Mouse (Mus musculus): Measurements from ENCODE around the gene Ndc1. TPM values are rescaled to one million over a fixed set of nuclear protein-coding genes. Genes with fewer than 3 reads are reported as not detected.

Ndc1 gene
- polyA plus RNA-seq, 1 experiment from 2014 or later, result 20.0 TPM

DNA sequence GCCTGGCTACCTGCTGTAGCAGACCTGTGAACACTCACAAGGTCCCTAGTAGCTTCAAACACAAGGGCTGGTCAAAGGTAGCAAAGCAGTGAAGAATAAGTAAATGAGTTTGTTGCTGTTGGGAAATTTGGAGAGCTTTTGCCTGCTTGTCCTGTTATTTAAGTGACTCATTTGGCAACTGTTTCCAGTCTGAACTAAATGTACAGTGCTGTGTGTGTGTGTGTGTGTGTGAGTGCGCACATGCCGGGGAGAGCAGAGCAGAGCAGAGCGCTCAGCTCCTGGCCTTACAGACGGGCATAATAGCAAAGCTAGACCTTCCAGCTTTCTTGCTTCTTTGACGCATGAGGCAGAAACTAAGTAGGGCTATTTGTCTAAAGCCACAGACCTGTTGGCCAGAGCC is 65.1 kb downstream of the Ndc1 start:
- peaks cover 48% of the 10 kb centered on the region for H3K27me3 ChIP-seq (replicated peaks)
- H3K9ac ChIP-seq, result no peak overlapping the region
- no peaks in the 10 kb centered on the region for H3K9me3 ChIP-seq
- no peak overlapping the region for H3K4me3 ChIP-seq
- no peak for ATAC-seq (replicated peaks)
- peaks cover 23% of the 10 kb centered on the region for H3K4me1 ChIP-seq
- H3K27ac ChIP-seq, result no peak overlapping the region
- no peaks in the 10 kb centered on the region for H3K36me3 ChIP-seq (replicated peaks)
- 81% methylated on average over 5 of the region's 5 CpGs for WGBS
- no peak overlapping the region for H3K4me2 ChIP-seq

DNA sequence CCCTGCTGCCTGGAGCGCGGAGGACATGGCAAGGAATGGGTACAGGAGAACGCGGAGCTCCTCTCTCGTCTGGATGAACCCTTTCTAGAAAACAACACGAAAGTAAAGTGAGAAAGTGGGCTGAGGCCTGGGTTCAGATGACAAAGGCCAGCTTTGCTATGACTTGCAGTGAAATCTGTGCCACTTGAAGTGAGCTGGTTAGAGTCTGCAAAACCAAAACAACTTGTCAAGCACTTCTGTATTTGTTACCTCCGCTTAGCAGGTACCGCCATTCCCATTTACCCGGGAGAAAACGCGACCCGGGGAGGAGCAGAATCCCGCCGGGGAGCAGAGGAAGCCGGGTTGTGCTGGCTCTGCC is 66.4 kb downstream of the Ndc1 start:
- H3K4me3 ChIP-seq, result peak overlapping the region; percentile 73
- H3K4me2 ChIP-seq, result peak overlapping the region; percentile 98
- no peaks in the 10 kb centered on the region for H3K36me3 ChIP-seq (replicated peaks)
- WGBS, result 7% methylated on average over 15 of the region's 15 CpGs
- no peak overlapping the region for H3K27ac ChIP-seq
- peaks cover 23% of the 10 kb centered on the region for H3K4me1 ChIP-seq
- peak overlapping the region; percentile 56 for H3K9ac ChIP-seq
- no peak for ATAC-seq (replicated peaks)
- no peaks in the 10 kb centered on the region for H3K9me3 ChIP-seq
- peaks cover 57% of the 10 kb centered on the region for H3K27me3 ChIP-seq (replicated peaks)

DNA sequence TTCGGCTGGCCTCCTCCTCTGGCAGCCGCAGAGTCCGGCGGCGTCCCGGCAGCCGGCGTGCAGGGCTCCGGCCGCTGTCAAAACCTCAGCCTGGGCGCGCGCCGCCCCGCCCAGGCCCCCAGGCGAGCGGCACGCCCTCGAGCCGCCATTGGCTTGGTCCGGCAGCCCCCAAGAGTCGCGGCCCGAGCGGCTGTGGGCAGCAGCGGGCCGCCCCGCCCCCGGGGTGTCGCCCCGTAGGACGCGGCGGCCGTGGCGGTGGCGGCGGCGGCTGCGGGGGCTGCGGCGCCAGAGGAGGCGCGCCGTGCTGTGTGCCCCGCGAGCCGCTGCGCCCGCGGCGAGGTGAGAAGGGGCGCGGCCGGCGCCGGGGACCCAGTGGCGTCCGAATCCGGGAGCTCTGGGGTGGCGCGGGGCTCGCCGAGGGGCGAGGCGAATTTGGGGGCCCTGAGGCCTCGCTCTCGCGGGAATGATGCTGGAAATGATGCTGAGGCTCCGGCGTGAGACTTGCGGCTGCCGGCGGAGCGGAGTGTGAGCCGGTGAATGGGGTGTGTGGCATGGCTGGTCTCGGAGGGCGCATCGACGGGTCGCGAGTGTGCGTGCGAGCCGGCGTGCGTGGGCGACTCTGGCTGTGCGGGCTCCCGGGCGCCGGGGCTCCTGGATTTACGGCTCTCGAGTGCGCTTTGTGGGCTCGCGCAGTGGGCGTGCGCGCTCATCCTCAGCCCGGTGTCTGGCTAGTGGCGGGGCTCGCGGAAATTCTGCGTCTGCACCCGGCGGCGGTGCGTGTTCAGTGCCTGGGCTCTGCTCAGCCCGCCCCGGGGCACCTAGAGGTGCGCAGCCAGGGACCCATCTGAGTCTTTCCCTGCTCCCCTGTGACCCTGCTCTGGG is 67.0 kb downstream of the Ndc1 start, which contains the start of gene Glis1:
TSS of gene Glis1 (plus strand) at position 236 of the 882 bp plus-strand sequence.
- H3K36me3 ChIP-seq (replicated peaks), result no peaks in the 10 kb centered on the region
- H3K4me1 ChIP-seq, result peaks cover 23% of the 10 kb centered on the region
- peak; percentile 86 for ATAC-seq (replicated peaks)
- under 1% methylated on average over 111 of the region's 112 CpGs for WGBS
- peak within 1 kb of the TSS; percentile 56 for H3K9ac ChIP-seq
- peak within 1 kb of the TSS; percentile 73 for H3K4me3 ChIP-seq
- H3K27me3 ChIP-seq (replicated peaks), result peaks cover 59% of the 10 kb centered on the region
- H3K9me3 ChIP-seq, result no peaks in the 10 kb centered on the region
- peak within 1 kb of the TSS; percentile 98 for H3K4me2 ChIP-seq
- no peak within 1 kb of the TSS for H3K27ac ChIP-seq

DNA sequence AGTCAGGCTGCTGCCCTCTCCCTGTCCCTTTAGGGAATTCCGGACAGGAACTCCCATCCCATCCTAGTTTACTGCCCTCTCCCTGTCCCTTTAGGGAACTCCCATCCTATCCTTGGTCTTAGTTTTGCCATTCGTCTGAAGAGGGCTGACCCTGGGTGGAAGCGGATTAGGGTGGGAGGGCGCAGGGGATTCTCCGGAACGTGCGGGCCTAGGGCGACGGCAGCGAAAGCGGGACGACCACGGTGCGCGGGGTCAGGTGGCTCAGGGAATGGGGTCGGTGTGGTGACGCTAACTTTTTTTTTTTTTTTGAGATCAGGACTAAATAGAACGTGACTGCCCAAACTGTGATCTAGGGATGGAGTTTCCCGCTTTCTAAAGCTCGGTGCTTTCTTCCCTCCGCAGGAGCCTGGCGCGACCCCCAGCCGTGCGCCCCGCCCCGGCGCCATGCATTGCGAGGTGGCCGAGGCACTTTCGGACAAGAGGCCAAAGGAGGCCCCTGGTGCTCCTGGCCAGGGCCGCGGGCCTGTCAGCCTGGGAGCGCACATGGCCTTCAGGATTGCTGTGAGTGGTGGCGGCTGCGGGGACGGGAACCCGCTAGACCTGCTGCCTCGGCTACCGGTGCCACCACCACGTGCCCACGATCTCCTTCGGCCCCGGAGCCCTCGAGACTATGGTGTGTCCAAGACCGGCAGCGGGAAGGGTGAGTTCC is 67.8 kb downstream of the Ndc1 start:
- peak overlapping the region; percentile 98 for H3K4me2 ChIP-seq
- peak; percentile 66; the same call in 1 of the 2 replicates for ATAC-seq (replicated peaks)
- peak overlapping the region; percentile 73 for H3K4me3 ChIP-seq
- H3K27me3 ChIP-seq (replicated peaks), result peaks cover 60% of the 10 kb centered on the region
- H3K9ac ChIP-seq, result peak overlapping the region; percentile 56; the same call in 1 of the 2 replicates
- WGBS, result 1% methylated on average over 47 of the region's 47 CpGs
- no peaks in the 10 kb centered on the region for H3K9me3 ChIP-seq
- H3K36me3 ChIP-seq (replicated peaks), result no peaks in the 10 kb centered on the region
- peaks cover 24% of the 10 kb centered on the region for H3K4me1 ChIP-seq
- no peak overlapping the region for H3K27ac ChIP-seq

DNA sequence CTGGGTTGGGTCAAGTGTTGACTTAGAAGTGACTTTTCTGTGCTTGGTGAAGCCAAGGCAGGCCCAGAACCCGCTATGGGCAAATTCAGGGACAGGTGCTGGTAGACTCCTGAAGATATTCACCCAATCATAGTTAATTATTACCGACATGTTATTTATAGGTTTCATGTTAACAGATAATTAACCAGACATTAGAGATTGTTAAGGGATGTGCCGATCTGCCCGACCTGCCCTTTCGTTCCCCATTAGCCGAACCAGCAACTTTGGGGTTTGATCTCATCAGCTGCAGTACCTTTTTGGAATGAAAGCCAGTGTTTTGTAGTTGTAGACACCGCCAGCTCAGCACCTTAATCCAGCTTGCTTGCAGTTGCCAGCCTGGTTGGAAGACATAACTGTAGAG is 68.9 kb downstream of the Ndc1 start:
- Histone ChIP-seq H3K27me3 (replicated peaks) (peaks cover 70% of the 10 kb centered on the region), H3K27ac (no peak overlapping the region), H3K4me1 (peaks cover 27% of the 10 kb centered on the region), H3K9me3 (no peaks in the 10 kb centered on the region), H3K4me2 (no peak overlapping the region), H3K4me3 (no peak overlapping the region), H3K36me3 (replicated peaks) (no peaks in the 10 kb centered on the region), H3K9ac (no peak overlapping the region)
- 94% methylated on average over 7 of the region's 7 CpGs for WGBS
- ATAC-seq (replicated peaks), result no peak

DNA sequence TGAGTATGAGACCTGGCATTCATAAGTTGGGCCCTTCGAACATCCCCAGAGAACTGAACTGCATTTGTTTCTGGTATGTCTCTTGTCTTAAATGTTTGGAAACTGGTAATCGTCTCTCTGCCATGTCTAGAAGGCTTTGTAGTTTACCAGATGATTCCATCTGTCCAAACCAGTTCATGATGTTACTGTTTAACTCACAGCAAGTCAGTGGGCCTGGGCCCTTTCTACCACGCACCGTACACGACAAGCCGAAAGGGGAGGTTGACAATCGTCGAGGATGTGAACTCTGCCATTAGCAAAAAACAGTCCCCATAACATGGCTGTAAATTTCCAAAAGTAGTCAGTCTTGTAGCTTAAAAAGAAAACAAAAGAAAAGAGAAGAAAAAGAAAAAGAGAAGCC is 71.2 kb downstream of the Ndc1 start:
- ATAC-seq (replicated peaks), result no peak
- peaks cover 32% of the 10 kb centered on the region for H3K4me1 ChIP-seq
- no peak overlapping the region for H3K9ac ChIP-seq
- no peaks in the 10 kb centered on the region for H3K36me3 ChIP-seq (replicated peaks)
- WGBS, result 92% methylated on average over 8 of the region's 8 CpGs
- no peak overlapping the region for H3K27ac ChIP-seq
- no peaks in the 10 kb centered on the region for H3K9me3 ChIP-seq
- H3K4me3 ChIP-seq, result no peak overlapping the region
- H3K27me3 ChIP-seq (replicated peaks), result peaks cover 67% of the 10 kb centered on the region
- no peak overlapping the region for H3K4me2 ChIP-seq

DNA sequence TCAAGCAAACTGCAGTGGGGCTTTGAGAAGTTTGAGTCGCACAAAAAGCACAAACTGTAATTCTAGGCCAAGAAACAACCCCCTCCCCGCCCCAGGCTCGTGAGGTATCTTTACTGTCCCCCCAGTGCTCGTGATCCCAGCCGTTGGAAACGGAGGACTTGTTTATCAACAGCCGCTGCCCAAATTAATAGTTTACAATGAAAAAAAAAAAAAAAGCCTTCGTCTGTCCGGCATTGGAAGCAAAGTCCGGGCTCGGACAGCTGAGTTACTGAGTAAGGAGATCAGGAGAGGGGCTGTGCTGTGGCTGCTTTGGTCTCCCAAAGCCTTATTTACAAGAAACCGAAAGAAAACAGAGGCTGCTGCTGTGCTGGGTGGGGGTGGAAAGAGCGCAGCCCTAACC is 72.7 kb downstream of the Ndc1 start:
- Histone ChIP-seq H3K27me3 (replicated peaks) (peaks cover 65% of the 10 kb centered on the region), H3K4me1 (peaks cover 17% of the 10 kb centered on the region), H3K27ac (no peak overlapping the region), H3K4me3 (no peak overlapping the region), H3K9me3 (no peaks in the 10 kb centered on the region), H3K4me2 (no peak overlapping the region), H3K36me3 (replicated peaks) (no peaks in the 10 kb centered on the region), H3K9ac (no peak overlapping the region)
- no peak for ATAC-seq (replicated peaks)
- WGBS, result 23% methylated on average over 13 of the region's 13 CpGs

DNA sequence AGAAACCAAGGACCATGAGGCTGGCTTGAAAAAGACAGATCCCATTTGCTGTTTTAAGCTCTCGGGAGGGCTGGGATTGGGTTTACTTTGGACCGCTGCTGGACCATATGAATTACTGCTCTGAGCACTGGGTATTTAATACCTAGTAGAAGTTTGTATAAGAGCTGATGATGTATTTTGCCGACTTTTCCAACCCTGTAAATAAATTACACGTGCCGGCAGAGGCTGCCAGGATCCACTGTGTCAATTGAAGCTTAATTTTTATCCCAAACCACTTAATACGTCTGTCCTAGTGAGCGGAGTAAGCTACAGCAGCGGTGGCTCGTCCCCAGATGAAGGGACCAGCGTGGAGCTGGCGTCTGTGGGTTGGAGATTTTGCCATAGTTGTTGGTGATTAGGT is 74.7 kb downstream of the Ndc1 start:
- Histone ChIP-seq H3K27ac (no peak overlapping the region), H3K4me3 (no peak overlapping the region), H3K27me3 (replicated peaks) (peaks cover 47% of the 10 kb centered on the region), H3K36me3 (replicated peaks) (no peaks in the 10 kb centered on the region), H3K4me2 (no peak overlapping the region), H3K9me3 (no peaks in the 10 kb centered on the region), H3K9ac (no peak overlapping the region), H3K4me1 (peaks cover 10% of the 10 kb centered on the region)
- ATAC-seq (replicated peaks), result no peak
- 54% methylated on average over 11 of the region's 11 CpGs for WGBS

DNA sequence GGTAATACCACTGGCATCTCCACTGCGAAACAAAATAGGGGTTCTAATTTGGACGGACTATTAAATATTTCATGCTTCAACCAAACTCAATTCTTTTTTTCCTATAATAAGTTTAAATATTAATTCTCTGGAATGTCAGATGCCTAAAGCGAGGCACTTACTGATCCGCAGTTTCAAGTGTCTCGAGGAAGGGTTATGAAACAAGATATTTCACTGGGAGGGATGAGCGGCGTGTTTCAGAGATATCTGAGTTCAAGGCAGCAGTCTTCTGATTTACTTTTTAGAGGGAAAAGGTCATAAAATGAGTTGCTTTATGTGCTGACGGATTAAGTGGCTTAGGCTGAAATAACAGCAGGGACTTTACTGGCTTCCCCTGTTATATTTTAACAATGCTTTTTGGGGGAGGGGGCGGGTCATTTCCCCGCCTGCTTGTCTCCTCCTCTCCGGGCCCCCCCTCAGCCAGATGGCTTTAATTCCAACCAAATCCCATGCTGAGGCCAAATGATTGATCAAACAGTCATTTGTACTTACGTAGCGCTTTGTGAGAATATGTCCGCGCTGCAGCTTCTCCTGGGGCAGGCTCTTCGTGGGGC is 75.4 kb downstream of the Ndc1 start:
- no peak overlapping the region for H3K4me2 ChIP-seq
- no peak overlapping the region for H3K9ac ChIP-seq
- no peak for ATAC-seq (replicated peaks)

DNA sequence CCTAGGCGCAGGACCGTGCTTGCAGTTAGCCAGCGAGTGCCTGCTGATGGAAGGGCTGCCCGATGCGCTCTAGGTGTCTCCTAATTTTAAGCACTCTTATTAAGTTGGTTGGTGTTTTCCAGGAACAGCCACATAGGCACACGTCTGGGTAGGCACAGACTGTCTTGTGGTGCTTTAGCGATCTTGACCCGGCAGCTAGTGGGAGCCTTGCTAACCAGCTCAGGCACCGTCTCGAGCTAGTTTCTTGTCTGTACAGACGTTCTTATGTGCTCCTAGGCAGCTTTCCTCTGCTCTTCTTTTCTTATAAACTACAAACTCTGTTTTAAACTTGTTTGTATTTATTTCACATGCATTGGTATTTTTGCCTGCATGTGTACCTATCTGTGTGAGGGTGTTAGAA is 76.0 kb downstream of the Ndc1 start:
- H3K27me3 ChIP-seq (replicated peaks), result peaks cover 37% of the 10 kb centered on the region
- 50% methylated on average over 11 of the region's 11 CpGs for WGBS
- no peak for ATAC-seq (replicated peaks)
- H3K4me3 ChIP-seq, result no peak overlapping the region
- H3K4me2 ChIP-seq, result no peak overlapping the region
- H3K9me3 ChIP-seq, result no peaks in the 10 kb centered on the region
- H3K4me1 ChIP-seq, result peaks cover 10% of the 10 kb centered on the region
- no peak overlapping the region for H3K9ac ChIP-seq
- no peaks in the 10 kb centered on the region for H3K36me3 ChIP-seq (replicated peaks)
- H3K27ac ChIP-seq, result no peak overlapping the region

More for the DNA sequence above, 75.4 kb downstream of the Ndc1 start:
- H3K27me3 ChIP-seq (replicated peaks), result peaks cover 40% of the 10 kb centered on the region
- H3K36me3 ChIP-seq (replicated peaks), result no peaks in the 10 kb centered on the region
- no peak overlapping the region for H3K4me3 ChIP-seq
- 26% methylated on average over 16 of the region's 16 CpGs for WGBS
- H3K9me3 ChIP-seq, result no peaks in the 10 kb centered on the region
- peaks cover 10% of the 10 kb centered on the region for H3K4me1 ChIP-seq
- no peak overlapping the region for H3K27ac ChIP-seq

DNA sequence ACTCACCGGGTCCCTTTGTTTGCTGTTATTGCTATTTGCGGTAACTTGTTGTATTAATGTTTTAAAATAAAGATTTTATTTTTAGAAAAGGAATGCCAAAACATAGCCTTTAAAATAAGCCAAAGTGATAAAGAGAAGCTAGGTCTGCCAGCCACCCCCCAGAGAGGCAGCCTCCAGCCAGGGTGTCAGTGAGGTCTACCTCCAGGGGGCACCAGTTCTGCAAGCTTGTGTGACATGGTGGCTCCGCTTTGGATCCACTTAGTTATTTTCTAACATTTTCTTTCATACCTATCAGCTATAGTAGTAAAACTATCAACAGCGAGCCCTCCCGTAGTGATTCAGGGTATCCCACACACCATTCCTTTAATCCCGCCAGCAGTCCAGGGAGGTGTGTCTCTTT is 80.9 kb downstream of the Ndc1 start:
- Histone ChIP-seq H3K4me2 (no peak overlapping the region), H3K4me1 (peaks cover 1% of the 10 kb centered on the region), H3K4me3 (no peak overlapping the region), H3K27me3 (replicated peaks) (peaks cover 12% of the 10 kb centered on the region), H3K9me3 (no peaks in the 10 kb centered on the region), H3K36me3 (replicated peaks) (no peaks in the 10 kb centered on the region), H3K9ac (no peak overlapping the region), H3K27ac (no peak overlapping the region)
- WGBS, result 88% methylated on average over 6 of the region's 6 CpGs
- no peak for ATAC-seq (replicated peaks)

DNA sequence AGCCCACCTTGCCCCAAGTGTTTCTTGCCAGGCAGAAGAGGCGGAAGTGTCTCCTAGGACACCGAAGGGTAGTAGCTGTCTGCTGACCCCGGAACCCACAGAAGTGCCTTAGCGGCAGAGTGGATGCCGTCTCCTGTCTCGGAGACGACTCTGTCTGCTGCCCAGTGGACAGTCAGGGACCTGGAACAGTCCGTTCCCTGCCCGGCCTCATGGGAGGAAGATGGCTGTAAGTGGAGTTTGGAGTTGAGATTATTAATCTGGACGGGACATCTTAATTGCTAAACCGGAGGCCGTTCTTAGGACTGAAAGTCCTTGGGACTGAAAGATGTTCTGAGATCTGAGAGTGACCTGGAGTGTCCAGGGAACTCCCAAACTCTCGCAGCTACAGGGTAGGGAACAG is 81.9 kb downstream of the Ndc1 start:
- Histone ChIP-seq H3K4me2 (no peak overlapping the region), H3K4me1 (no peaks in the 10 kb centered on the region), H3K27me3 (replicated peaks) (peaks cover 2% of the 10 kb centered on the region), H3K4me3 (no peak overlapping the region), H3K9ac (no peak overlapping the region), H3K27ac (no peak overlapping the region), H3K9me3 (no peaks in the 10 kb centered on the region), H3K36me3 (replicated peaks) (no peaks in the 10 kb centered on the region)
- ATAC-seq (replicated peaks), result no peak
- 84% methylated on average over 13 of the region's 13 CpGs for WGBS

Data from midbrain, embryonic 15.5 days (tissue).